Mouse (Mus musculus) induced T-regulatory cell, adult 2 months (primary cell): ENCODE measurements around the gene Ddx46.

Experiments
- DNase-seq: peaks from one replicate; pipeline ENCODE4 v3.0.0-alpha.2; 2012; ENCODE audit warnings: low read depth

Gene Ddx46

DNA sequence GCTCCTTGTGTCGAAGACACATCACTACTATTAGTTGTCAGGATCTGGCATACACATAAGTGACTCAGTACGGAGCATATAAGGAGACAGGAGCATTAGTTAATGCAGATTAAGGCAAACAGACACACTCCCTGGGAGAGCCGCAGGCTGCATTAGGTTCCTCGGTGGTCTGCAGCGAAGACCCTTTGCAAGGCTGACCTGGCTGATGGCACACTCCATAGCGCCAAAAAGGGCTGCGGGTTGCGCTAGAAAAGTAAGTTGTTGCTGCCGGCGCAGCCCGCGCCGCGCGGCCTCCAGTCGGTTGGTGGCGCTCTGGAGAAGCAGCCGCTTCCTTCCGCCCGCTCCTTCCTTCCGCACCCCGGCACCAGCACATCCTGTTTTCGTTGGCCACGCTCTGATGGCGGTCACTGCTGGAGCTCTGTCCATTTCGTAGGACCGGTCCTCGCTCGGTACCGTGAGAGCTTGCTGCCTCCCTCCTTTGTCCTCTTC, at the start of gene Ddx46:
Gene Ddx46 (plus strand): TSS at position 389 of the 489 bp plus-strand sequence.
- peak; percentile 93 for DNase-seq

DNA sequence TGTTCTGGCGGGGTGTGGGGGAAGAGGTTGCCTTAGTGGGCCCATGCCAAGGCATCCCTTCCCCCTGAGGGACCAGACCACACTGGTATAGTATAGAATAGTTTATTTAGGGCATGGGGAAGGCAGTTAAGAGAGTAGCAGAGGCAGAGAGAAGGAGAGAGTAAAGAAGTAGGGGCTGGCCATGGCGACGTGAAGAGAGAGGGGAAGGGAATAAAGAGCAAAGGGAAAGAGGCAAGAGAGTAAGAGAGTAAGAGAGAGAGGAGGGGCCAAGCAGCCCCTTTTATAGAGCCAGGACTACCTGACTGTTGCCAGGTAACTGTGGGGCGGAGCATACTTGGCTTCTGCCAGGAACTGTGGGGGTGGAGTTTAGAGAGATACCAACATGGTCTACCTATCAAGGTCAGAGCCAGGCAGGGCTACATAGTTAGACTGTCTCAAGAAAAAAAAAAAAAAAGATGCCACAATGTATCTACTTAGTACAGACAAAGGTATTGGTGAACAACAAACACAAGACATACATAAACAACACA, 42.8 kb upstream of the Ddx46 start:
- peak; percentile 27 for DNase-seq

DNA sequence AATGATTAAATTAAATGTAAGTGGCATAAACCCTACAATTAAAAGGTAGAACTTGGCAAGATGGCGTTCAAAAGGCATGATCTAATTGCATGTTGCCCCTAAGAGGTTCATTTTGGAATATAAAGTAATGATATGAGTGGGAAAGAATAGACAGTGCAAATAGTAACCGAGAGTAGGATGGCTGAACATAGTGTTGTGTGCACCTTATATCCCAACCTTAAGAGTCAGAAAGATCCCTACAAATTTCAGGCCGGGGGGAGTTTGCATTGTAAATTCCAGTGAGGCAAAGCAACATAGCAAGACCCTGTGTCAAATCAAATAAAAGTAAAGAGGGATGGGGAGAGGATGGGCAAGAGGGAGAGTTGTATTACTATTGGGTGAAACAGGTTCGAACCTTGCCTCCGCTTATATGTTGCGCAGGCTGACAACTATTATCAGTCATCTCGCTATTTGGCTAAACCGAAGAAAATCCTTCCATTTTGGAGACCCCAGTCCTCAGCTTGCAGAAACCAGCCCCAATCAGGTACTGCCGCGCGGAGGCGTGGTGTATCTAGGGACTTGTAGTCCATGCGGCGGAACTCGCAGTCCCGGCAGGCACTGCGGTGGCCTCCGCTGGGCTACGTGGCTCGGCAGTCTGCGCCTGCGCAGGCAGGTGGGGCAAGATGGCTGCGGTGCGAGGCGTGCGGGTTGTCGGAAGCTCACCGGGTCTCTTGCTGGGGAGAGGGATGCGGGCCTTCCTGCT, 42.1 kb upstream of the Ddx46 start:
- peak; percentile 97 for DNase-seq

DNA sequence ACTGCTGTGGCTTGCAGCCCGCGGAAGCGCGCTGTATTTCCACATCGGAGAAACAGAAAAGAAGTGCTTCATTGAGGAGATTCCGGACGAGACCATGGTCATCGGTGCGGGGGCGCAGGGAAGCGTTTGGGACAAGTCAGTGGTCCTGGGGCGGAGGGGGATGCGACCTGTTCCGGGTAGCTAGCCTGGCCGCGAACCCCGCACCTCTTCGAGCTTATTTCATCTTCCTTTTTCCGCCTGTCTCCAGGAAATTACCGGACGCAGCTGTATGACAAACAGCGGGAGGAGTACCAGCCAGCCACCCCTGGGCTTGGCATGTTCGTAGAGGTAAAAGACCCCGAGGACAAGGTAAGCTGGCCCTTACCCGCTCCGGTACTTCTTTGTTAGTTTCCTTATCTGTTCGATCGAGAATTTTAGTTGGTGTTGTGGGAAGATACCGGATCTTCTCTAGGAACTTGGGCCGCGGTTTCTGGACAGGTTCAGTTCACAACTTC, 41.5 kb upstream of the Ddx46 start:
- DNase-seq = no peak

DNA sequence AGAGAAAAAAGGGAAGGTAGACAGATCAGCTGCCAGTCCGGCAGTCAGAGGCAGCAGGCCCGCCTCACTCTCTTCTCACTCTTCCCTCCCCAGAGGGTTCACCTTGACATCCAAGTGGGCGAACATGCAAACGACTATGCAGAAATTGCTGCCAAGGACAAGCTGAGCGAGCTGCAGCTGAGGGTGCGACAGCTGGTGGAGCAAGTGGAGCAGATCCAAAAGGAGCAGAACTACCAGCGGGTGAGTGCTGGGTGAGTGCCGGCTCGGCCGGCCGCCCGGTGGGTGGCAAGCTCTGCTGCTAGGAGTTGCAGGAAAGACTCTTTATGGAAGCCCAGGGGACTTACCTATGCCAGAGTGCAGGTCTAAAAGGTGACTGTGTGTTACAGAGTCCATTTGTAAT, 39.5 kb upstream of the Ddx46 start:
- DNase-seq = no peak

DNA sequence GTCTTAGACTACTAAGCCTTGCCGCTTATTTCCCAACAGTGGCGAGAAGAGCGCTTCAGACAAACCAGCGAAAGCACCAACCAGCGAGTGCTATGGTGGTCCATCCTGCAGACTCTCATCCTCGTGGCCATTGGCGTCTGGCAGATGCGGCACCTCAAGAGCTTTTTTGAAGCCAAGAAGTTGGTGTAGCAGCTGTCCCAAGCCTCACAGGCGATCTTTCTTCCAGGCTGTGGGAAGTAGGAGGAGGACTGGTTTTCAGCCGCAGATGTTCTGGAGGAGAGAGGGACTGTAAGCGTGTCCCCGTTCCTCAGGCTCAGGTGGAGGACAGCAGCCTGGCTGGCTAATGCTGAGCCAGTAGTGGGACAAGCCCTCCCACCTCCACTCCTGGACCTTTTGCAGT, 38.0 kb upstream of the Ddx46 start:
- no peak for DNase-seq

DNA sequence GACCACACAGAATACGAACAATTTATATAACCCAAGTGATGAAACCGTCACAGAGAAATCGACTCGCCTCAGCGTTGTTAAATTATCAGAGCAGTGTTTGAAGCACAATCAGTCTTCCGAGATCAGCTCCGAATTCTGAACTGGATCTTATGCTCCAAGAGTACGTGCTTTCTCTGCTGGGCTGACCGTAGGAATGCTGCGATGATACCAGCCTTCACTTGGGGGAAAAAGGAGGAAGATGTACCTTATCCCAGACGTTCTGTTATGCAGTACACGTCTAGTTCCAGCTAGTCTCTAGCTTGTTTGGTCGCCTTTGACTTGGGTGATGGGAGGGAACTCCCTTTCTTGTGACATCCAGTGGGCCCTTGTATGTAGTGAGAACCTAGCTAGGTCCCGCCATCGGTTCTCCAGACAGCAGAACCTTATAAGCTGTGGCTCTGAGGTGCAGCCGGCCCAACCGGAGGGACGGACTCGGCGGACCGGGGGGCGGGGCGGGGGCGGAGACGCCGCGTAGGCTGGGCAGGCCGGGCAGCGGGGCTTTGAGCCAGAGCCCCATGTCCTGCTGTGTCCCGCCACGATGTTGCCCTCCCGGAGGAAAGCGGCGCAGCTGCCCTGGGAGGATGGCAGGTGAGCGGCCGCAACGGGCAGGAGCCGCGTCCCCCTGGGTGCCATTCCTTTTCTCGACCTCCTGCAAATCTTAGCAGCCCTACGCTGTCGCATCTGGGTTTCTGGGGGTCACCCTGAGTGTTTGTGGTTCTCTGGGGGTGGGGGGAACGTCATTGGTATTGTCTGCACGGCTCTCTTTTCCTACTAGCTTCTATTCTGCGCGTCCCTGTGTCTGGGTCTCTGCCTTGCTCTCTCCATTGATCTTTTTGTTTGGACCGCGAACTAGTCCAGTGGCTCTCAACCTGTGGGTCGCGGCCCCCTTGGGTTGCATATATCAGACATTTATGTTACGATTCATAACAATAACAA, 35.0 kb upstream of the Ddx46 start, which contains the start of gene B4galt7:
Gene B4galt7 (plus strand): TSS at position 331 of the 975 bp plus-strand sequence.
- DNase-seq = peak; percentile 85

DNA sequence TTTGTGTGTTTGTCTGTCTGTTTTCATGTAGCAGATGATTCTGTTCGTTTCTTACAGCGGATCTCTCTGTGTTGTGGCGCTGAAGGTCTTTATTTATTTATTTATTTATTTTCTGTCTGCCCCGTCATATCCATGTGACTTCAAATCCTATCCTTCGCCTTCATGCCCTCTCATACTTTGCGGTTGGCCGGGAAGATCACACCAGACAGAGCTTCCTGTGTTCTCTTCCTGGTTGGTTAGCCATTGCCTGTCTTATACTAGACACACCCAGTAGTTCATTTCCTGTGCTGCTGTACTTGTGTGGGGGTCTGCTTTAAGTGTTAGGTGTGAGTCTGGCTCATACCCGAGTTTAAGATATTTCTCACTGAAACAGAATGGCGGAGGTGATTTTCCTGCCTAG, 34.2 kb upstream of the Ddx46 start:
- peak; percentile 80 for DNase-seq

DNA sequence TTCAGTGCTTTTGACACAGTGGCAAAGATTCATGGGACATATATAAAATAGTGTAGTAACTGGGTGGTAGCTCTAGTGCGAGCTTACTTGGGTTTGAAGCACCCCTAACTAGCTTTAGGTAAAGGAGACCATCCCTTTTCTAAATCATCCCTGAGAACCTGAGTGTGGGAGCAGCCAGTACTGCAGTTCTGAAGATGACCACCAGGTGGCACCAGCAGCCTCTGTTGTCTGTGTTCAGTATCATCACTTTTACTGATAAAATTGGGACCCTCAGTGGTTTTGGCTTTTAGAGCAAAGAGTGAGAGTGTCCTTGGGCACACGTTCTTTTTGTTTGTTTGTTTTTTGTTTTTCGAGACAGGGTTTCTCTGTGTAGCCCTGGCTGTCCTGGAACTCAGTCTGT, 33.2 kb upstream of the Ddx46 start:
- DNase-seq = peak; percentile 90

DNA sequence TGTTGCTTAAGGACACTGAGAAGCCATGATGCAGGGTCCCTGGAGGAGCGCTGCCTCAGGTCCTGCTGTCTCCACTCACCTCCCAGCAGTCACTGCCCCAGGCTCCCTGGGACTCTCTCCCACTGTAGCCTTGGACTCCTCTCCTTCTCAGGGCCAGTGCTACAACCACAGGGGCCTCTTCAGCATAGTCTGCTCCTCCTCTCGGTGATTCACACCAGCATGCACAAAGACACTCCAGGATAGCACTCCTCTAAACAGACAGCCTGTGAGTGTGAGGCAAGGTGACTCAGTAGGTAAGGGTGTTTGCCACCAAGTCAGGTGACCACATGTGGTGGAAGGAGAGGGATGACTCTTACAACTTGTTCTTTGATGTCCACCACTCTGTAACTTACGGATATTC, 30.2 kb upstream of the Ddx46 start:
- no peak for DNase-seq

DNA sequence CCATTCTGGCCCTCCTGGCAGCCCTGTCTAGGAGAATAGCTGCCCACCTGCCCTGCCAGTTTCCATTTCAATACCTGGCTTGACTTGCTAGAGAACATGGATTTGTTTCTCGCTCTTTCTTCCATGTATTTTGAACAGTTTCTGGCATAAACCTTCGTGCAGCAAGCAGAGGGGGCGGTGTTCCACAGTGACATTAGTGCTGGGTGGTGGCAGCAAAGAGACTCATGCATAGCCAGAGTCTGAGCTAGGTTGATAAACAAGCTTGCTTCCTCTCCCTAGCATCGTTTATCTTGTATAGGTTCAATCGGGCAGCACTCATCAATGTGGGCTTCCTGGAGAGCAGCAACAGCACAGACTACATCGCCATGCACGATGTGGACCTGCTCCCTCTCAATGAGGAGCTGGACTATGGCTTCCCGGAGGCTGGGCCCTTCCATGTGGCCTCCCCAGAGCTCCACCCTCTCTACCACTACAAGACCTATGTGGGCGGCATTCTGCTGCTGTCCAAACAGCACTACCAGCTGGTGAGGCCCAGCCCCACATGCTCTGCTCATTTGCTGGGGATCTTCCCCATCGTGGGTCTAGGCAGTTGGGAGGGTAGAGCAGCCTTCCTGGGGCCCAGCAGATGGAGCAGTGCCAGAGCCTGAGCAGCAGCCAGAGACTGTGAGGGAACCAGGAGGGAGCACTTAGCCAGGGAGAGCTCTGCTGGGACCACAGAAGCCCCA, 27.8 kb upstream of the Ddx46 start:
- no peak for DNase-seq

DNA sequence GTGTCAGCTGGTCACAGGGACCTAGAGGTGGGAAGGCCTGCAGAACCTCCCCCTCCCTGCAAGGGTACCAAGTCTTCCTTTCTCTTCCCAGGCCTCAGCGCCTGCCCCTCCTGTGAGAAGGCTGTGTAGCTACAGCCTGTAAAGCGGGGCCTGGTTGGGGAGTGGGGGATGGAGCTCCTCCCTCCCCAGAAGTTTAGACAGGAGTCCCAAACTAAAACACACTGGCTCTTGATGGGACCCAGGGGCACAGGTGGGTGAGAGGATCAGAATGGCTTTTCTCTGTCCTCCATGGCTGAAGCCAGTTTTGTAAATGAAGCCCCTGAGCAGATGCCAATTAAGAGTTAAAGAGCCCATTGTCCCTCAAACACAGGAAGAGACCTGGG, 27.2 kb upstream of the Ddx46 start:
- DNase-seq = no peak

DNA sequence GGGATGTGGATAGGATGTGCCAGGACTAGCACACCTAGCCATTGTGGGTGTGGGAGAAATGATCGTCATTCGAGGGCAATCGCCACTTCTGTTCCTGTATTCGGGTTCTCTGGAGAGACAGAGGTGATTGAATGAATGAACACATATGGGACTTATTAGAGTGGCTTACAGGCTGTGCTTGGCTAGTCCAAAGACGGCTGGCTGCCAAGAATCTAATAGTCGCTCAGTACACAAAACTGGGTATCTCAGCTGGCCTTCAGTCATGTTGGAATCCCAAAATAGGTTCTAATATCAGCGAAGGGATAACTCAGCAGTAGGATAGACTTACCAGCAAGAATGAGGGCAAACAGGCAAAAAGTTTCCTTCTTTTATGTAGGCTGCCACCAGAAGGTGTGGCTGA, 22.8 kb upstream of the Ddx46 start:
- no peak for DNase-seq

DNA sequence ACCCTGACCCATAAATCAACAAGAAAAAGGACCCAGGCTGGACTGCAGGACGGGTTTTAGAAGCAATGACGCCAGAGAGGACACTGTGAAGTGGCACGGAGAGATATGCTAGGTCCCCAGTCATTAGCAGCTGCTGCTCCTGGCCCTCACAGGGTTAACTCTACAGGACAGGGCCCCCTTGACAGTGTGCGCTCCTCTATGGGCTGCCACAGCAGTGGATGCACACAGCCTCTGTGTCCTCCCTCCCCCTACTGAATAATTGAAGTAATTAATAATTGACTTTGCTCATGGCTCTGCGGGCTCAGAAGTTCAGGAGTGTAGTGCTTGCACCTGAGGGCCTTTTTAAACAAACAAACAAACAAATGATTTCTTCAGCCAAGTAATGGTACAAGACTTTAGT, 21.4 kb upstream of the Ddx46 start:
- no peak for DNase-seq

DNA sequence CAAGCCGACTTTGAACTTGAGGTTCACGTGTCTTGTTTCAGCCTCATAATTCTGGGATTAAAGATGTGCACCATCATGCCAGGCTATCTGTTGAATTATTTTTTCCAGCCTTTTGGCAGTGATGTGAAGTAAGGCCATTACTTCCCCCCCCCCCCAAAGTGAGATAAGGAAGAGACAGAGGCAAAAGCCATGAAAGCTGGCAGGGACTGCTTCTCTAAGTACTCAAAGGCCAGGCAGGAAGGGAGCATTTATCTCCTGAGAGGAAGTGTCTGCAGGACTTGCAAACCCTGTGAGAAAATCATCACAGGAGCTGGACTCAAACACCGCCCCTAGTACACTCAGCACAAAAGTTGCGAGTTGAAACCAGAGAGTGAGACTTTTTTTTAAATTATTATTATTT, 15.5 kb upstream of the Ddx46 start:
- no peak for DNase-seq

DNA sequence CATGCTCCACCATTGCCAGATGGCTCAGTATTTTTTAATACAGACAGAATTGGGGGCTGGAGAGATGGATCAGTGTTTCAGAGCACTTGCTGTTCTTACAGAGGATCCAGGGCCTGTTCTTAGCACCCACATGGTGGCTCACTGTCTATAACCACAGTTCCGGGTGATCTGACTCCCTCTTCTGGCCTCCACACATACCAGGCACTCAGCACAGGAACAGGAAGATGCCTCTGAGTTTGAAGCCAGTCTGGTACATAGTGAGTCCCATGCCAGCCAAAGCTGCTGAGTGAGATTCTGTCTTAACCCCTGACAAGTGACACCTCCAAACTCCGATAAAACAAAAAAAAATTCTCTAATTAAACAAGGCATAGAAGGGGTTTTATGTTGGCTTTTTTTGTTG, 14.6 kb upstream of the Ddx46 start:
- DNase-seq = no peak

DNA sequence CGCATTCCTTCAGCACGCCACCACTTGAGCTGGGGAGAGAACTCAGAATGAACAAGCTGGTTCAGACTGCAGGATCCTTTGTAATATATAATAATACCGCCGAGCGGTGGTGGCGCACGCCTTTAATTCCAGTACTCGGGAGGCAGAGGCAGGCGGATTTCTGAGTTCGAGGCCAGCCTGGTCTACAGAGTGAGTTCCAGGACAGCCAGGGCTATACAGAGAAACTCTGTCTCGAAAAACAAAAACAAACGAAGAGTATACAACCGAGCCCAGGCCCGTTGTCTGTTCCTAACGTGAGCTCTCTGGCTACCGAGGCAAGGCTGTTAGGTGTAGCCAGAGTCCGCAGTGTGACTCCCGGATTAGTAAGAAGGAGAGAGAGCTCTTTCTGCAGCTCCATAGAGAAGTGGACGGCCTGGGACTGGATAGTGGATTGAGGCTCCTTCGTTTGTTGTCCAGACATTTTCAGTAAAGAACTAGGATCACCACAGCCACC, 12.6 kb upstream of the Ddx46 start:
- peak; percentile 40 for DNase-seq

DNA sequence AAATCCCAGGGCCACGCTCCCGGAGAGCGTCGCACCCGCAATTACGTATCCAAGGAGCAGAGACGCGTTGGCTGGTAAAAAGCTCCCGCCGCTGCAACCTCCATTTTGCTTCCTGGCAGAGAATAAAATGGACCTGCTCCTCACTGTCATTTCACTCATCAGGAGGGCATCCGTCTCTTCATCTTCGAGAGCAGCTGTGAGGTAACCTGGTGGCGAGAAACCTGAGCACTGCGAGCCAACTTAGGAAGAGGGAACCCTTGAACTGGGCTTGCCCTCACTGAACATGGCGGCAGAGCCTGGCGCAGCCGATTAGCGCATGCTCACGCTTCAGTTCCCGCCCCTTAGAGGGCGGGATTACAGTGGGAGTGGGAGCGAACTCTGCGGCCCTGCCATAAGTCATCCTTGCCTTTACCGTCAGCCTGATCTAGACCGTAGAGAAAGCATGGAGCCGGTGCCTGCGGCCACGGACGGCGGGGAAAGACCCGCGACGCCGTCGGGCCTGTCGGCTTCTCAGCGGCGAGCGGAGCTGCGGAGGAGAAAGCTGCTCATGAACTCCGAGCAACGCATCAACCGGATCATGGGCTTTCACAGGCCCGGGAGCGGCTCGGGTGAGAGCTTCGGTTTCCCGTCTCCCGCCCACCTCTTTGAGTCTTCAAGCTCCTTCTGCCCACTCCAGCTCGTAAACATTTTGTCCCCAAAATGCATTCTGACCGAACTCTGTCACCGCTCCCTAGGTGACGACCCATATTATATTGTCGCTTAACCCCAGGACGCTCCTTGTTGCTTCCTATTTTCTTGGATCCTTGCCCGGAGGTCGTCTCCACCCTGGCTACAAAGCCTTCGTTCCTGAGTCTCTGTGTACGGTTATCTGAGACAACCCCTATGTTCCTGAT, 11.9 kb upstream of the Ddx46 start, which contains the start of gene Caml:
Gene Caml (plus strand): TSS at position 357 of the 893 bp plus-strand sequence.
- peak; percentile 97 for DNase-seq

DNA sequence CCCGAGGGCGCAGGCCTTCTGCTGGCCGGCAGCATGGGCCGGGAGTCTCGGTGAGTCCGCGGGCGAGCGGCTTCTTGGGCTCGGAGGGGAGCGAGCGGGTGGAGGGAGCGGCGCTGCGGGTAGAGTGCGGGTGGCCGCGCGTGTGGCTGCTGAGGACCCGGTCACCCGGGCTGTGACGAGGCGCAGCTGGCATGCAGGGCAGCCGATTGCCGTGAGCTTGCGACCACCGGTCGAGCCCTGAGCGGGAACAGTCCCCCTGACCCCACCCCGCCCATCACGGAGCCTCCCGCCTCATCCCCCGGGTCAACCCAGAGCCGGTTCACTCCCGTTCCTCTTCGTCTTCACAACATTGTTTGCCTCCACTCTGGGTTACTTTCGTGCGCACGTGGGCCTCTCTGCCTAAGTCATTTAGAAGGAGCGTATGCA, 332 bp downstream of the Ddx46 start:
- peak; percentile 46 for DNase-seq

DNA sequence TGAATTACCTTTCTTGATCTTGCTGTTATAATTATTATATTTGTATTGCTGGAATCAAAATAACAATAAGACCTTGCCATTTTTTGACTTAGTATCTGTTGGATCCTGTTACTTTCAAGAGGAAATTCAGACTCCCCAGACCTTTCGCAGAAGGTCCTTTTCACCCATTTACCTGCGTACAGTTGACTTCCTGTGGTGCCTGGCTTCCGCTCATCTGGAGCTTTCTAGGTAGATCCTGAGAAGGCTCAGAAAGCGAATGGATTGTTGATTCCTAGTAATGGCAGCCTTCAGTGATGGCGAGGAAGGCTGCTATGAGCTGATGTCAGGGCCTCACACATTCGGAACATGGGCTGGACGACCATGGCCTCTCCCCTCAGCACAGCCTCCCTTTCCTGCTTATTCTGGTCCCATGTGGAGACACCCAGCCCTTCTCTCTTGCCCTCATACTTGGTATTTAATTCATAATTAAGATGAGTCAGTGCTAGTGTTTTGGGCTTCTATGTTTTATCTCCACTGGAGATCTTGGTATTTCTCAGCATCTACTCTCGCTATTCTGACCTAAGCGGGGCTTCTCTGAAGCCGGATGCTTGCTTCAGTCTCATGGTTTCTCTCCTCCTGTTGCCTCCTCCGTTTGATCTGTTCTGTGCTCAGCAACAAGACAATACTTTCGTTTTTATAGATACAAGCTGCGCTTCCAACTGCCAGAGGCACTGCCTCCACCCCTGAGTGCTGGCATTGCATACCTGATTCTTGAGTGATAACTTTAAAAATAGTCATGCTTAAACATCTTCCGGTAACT, 1.6 kb downstream of the Ddx46 start:
- DNase-seq = peak; percentile 74
